Mouse (Mus musculus) midbrain, embryonic 10.5 days (tissue): ENCODE data around the gene Pld2. TPM values are rescaled to one million over a fixed set of nuclear protein-coding genes. Genes with fewer than 3 reads are reported as not detected.
A peak's percentile ranks its signal among the peaks of the same experiment; 100 is the strongest.
"Not testable (repeated sequence)": the region's sequence is repeated elsewhere in the genome, so short reads cannot be mapped to it uniquely, and the experiment has no call there.

Source experiments
- DNase-seq: peaks from one replicate; pipeline ENCODE4 v3.0.0-alpha.2; 2017; ENCODE audit warnings: low spot score
- H3K27ac ChIP-seq: fragments of 300-500 bp; sonication (generic); replicated peaks from 2 replicates; pipeline ENCODE4 v1.5.1; 2016; ENCODE audit warnings: mild to moderate bottlenecking
- H3K27me3 ChIP-seq: fragments of 300-500 bp; sonication (generic); 2 replicates; pipeline ENCODE4 v1.6.1; 2016; ENCODE audit warnings: low read depth, mild to moderate bottlenecking; ENCODE audit not compliant: poor library complexity, severe bottlenecking
- H3K36me3 ChIP-seq: fragments of 300-500 bp; sonication (generic); 2 replicates; pipeline ENCODE4 v1.6.1; 2016; ENCODE audit warnings: mild to moderate bottlenecking, moderate library complexity
- H3K4me1 ChIP-seq: fragments of 300-500 bp; sonication (generic); 2 replicates; pipeline ENCODE4 v1.6.1; 2016
- H3K4me3 ChIP-seq: fragments of 300-500 bp; sonication (generic); 2 replicates; pipeline ENCODE4 v1.5.1; 2016; ENCODE audit warnings: mild to moderate bottlenecking, moderate library complexity
- H3K9me3 ChIP-seq: fragments of 300-500 bp; sonication (generic); replicated peaks from 2 replicates; pipeline ENCODE4 v1.6.1; 2016; ENCODE audit warnings: mild to moderate bottlenecking
- WGBS: fragments of 180-500 bp; shearing (Covaris S2); methylation state at CpG from one replicate; pipeline ENCODE4 v1.1.7; 2016; 5-methylcytosine and 5-hydroxymethylcytosine counted together
- polyA plus RNA-seq: library from polyadenylated mRNA; unstranded; fragments of >200 nt; fragmentation: Nextera tagmentation; extraction: Ambion mirVana; gene quantifications from 2 replicates; pipeline ENCODE4 v1.2.1, GENCODE M21; 2016

The Pld2 gene
- polyA plus RNA-seq, 1 experiment from 2014 or later: 3.5 TPM

- 55% methylated on average over 4 of the region's 4 CpGs for WGBS
- Histone ChIP-seq H3K4me1 (peaks cover 44% of the 10 kb centered on the region), H3K4me3 (peak overlapping the region; percentile 70), H3K9me3 (no peaks in the 10 kb centered on the region), H3K27me3 (no peaks in the 10 kb centered on the region), H3K36me3 (peaks cover 8% of the 10 kb centered on the region), H3K27ac (no peak overlapping the region)
- no peak for DNase-seq
These were observed 24.5 kb downstream of the Pld2 start for GRCm38 (mm10) chr11:70564276-70564873.

- H3K27me3 ChIP-seq: no peaks in the 10 kb centered on the region
- no peak overlapping the region for H3K4me3 ChIP-seq
- H3K36me3 ChIP-seq: peaks cover 8% of the 10 kb centered on the region
- no peak overlapping the region for H3K27ac ChIP-seq
- DNase-seq: no peak
- H3K4me1 ChIP-seq: peaks cover 44% of the 10 kb centered on the region
- 86% methylated on average over 7 of the region's 7 CpGs for WGBS
- H3K9me3 ChIP-seq: no peaks in the 10 kb centered on the region
These were observed 26.7 kb downstream of the Pld2 start for GRCm38 (mm10) chr11:70566586-70566985.

- WGBS: 90% methylated on average over 1 of the region's 1 CpGs
- not testable (repeated sequence) for H3K27ac ChIP-seq, H3K9me3 ChIP-seq, H3K36me3 ChIP-seq, DNase-seq, H3K27me3 ChIP-seq, H3K4me3 ChIP-seq
- H3K4me1 ChIP-seq: peaks cover 22% of the 10 kb centered on the region
These were observed 30.8 kb downstream of the Pld2 start for GRCm38 (mm10) chr11:70570614-70571013.

- 95% methylated on average over 1 of the region's 1 CpGs for WGBS
- no peak for DNase-seq
These were observed 31.8 kb downstream of the Pld2 start for GRCm38 (mm10) chr11:70571641-70572040.

GRCm38 (mm10) chr11:70572348-70572902 is 32.6 kb downstream of the Pld2 start:
- Histone ChIP-seq H3K27ac (no peak overlapping the region), H3K9me3 (no peaks in the 10 kb centered on the region), H3K27me3 (no peaks in the 10 kb centered on the region), H3K4me3 (no peak overlapping the region), H3K4me1 (peaks cover 16% of the 10 kb centered on the region), H3K36me3 (peaks cover 8% of the 10 kb centered on the region)
- DNase-seq: no peak
- 67% methylated on average over 5 of the region's 5 CpGs for WGBS

More at GRCm38 (mm10) chr11:70571641-70572040, 31.8 kb downstream of the Pld2 start:
- Histone ChIP-seq H3K9me3 (no peaks in the 10 kb centered on the region), H3K27ac (no peak overlapping the region), H3K4me3 (no peak overlapping the region), H3K27me3 (no peaks in the 10 kb centered on the region), H3K4me1 (peaks cover 19% of the 10 kb centered on the region), H3K36me3 (peaks cover 8% of the 10 kb centered on the region)

GRCm38 (mm10) chr11:70573872-70574271 is 34.0 kb downstream of the Pld2 start:
- Histone ChIP-seq H3K27ac (peak overlapping the region; percentile 10; the same call in 1 of the 2 replicates), H3K27me3 (no peaks in the 10 kb centered on the region), H3K4me1 (peaks cover 26% of the 10 kb centered on the region), H3K4me3 (no peak overlapping the region), H3K9me3 (no peaks in the 10 kb centered on the region), H3K36me3 (no peaks in the 10 kb centered on the region)
- 84% methylated on average over 6 of the region's 6 CpGs for WGBS
- DNase-seq: no peak

- Histone ChIP-seq H3K4me1 (peaks cover 36% of the 10 kb centered on the region), H3K4me3 (no peak overlapping the region), H3K36me3 (no peaks in the 10 kb centered on the region), H3K27me3 (no peaks in the 10 kb centered on the region), H3K9me3 (no peaks in the 10 kb centered on the region), H3K27ac (no peak overlapping the region)
- DNase-seq: no peak
- 87% methylated on average over 3 of the region's 3 CpGs for WGBS
These were observed 37.3 kb downstream of the Pld2 start for GRCm38 (mm10) chr11:70577201-70577600.

GRCm38 (mm10) chr11:70578962-70579361 is 39.1 kb downstream of the Pld2 start:
- 91% methylated on average over 6 of the region's 6 CpGs for WGBS
- no peaks in the 10 kb centered on the region for H3K27me3 ChIP-seq
- no peak overlapping the region for H3K4me3 ChIP-seq
- no peaks in the 10 kb centered on the region for H3K36me3 ChIP-seq
- DNase-seq: no peak
- no peaks in the 10 kb centered on the region for H3K9me3 ChIP-seq
- peaks cover 33% of the 10 kb centered on the region for H3K4me1 ChIP-seq
- H3K27ac ChIP-seq: no peak overlapping the region

- H3K9me3 ChIP-seq: no peaks in the 10 kb centered on the region
- H3K27ac ChIP-seq: 0 out of 2 replicates have a peak overlapping the region, but pooled peaks have one; percentile 17
These were observed 40.0 kb downstream of the Pld2 start for GRCm38 (mm10) chr11:70579710-70580357.

GRCm38 (mm10) chr11:70580358-70580720 is 40.5 kb downstream of the Pld2 start:
- WGBS: 82% methylated on average over 5 of the region's 5 CpGs
- no peak for DNase-seq
- no peaks in the 10 kb centered on the region for H3K9me3 ChIP-seq
- H3K4me3 ChIP-seq: no peak overlapping the region
- no peaks in the 10 kb centered on the region for H3K36me3 ChIP-seq
- no peaks in the 10 kb centered on the region for H3K27me3 ChIP-seq
- 0 out of 2 replicates have a peak overlapping the region, but pooled peaks have one; percentile 17 for H3K27ac ChIP-seq
- peaks cover 37% of the 10 kb centered on the region for H3K4me1 ChIP-seq

More at GRCm38 (mm10) chr11:70579710-70580357, 40.0 kb downstream of the Pld2 start:
- Histone ChIP-seq H3K4me3 (no peak overlapping the region), H3K4me1 (peaks cover 31% of the 10 kb centered on the region; the same call in 1 of the 2 replicates), H3K27me3 (no peaks in the 10 kb centered on the region), H3K36me3 (no peaks in the 10 kb centered on the region)
- no peak for DNase-seq
- WGBS: 84% methylated on average over 9 of the region's 9 CpGs

- no peak for DNase-seq
- no peak overlapping the region for H3K4me3 ChIP-seq
- peaks cover 38% of the 10 kb centered on the region for H3K4me1 ChIP-seq
- no peaks in the 10 kb centered on the region for H3K27me3 ChIP-seq
- 87% methylated on average over 3 of the region's 3 CpGs for WGBS
- no peaks in the 10 kb centered on the region for H3K9me3 ChIP-seq
- no peaks in the 10 kb centered on the region for H3K36me3 ChIP-seq
- no peak overlapping the region for H3K27ac ChIP-seq
These were observed 41.1 kb downstream of the Pld2 start for GRCm38 (mm10) chr11:70580921-70581320.

- no peak overlapping the region for H3K4me3 ChIP-seq
- H3K27ac ChIP-seq: no peak overlapping the region
- no peaks in the 10 kb centered on the region for H3K36me3 ChIP-seq
- no peak for DNase-seq
- H3K27me3 ChIP-seq: no peaks in the 10 kb centered on the region
- H3K9me3 ChIP-seq: no peaks in the 10 kb centered on the region
- peaks cover 38% of the 10 kb centered on the region for H3K4me1 ChIP-seq
- 84% methylated on average over 3 of the region's 3 CpGs for WGBS
These were observed 42.3 kb downstream of the Pld2 start for GRCm38 (mm10) chr11:70582196-70582595.
